Mouse (Mus musculus) midbrain, embryonic 13.5 days (tissue): ENCODE measurements around the gene Tbc1d9b. TPM values are rescaled to one million over a fixed set of nuclear protein-coding genes. Genes with fewer than 3 reads are reported as not detected.
"Not testable (repeated sequence)": the region's sequence is repeated elsewhere in the genome, so short reads cannot be mapped to it uniquely, and the experiment has no call there.

Experiments
- ATAC-seq: fragments of 200-750 bp; cut with Nextera tagmentation; 2 replicates; pipeline ENCODE4 v1.8.0; 2017; ENCODE audit warnings: mild to moderate bottlenecking, moderate TSS enrichment, moderate library complexity
- H3K27ac ChIP-seq: fragments of 300-500 bp; sonication (generic); 2 replicates; pipeline ENCODE4 v1.5.1; 2015; ENCODE audit warnings: inconsistent platforms, mild to moderate bottlenecking, moderate library complexity
- H3K27me3 ChIP-seq: fragments of 300-500 bp; sonication (generic); 2 replicates; pipeline ENCODE4 v1.6.1; 2015; ENCODE audit warnings: mild to moderate bottlenecking, inconsistent platforms
- H3K36me3 ChIP-seq: fragments of 300-500 bp; sonication (generic); 2 replicates; pipeline ENCODE4 v1.6.1; 2015; ENCODE audit warnings: mild to moderate bottlenecking, inconsistent platforms
- H3K4me1 ChIP-seq: fragments of 300-500 bp; sonication (generic); replicated peaks from 2 replicates; pipeline ENCODE4 v1.6.1; 2015; ENCODE audit warnings: inconsistent platforms
- H3K4me2 ChIP-seq: fragments of 300-500 bp; sonication (generic); replicated peaks from 2 replicates; pipeline ENCODE4 v1.6.1; 2015; ENCODE audit warnings: moderate library complexity, mild to moderate bottlenecking, inconsistent platforms
- H3K4me3 ChIP-seq: fragments of 300-500 bp; sonication (generic); replicated peaks from 2 replicates; pipeline ENCODE4 v1.5.1; 2015; ENCODE audit warnings: mild to moderate bottlenecking, inconsistent platforms
- H3K9ac ChIP-seq: fragments of 300-500 bp; sonication (generic); replicated peaks from 2 replicates; pipeline ENCODE4 v1.6.1; 2015; ENCODE audit warnings: mild to moderate bottlenecking, inconsistent platforms
- H3K9me3 ChIP-seq: fragments of 300-500 bp; sonication (generic); 2 replicates; pipeline ENCODE4 v1.6.1; 2016; ENCODE audit warnings: mild to moderate bottlenecking, inconsistent platforms
- WGBS: fragments of 180-500 bp; shearing (Covaris S2); methylation state at CpG from one replicate; pipeline ENCODE4 v1.1.7; 2015; 5-methylcytosine and 5-hydroxymethylcytosine counted together
- polyA plus RNA-seq: library from polyadenylated mRNA; unstranded; fragments of >200 nt; fragmentation: Nextera tagmentation; extraction: Ambion mirVana; gene quantifications from 2 replicates; pipeline ENCODE4 v1.2.1, GENCODE M21; 2015

Tbc1d9b gene
- 36.8 and 39.9 TPM in 2 replicates for polyA plus RNA-seq

DNA sequence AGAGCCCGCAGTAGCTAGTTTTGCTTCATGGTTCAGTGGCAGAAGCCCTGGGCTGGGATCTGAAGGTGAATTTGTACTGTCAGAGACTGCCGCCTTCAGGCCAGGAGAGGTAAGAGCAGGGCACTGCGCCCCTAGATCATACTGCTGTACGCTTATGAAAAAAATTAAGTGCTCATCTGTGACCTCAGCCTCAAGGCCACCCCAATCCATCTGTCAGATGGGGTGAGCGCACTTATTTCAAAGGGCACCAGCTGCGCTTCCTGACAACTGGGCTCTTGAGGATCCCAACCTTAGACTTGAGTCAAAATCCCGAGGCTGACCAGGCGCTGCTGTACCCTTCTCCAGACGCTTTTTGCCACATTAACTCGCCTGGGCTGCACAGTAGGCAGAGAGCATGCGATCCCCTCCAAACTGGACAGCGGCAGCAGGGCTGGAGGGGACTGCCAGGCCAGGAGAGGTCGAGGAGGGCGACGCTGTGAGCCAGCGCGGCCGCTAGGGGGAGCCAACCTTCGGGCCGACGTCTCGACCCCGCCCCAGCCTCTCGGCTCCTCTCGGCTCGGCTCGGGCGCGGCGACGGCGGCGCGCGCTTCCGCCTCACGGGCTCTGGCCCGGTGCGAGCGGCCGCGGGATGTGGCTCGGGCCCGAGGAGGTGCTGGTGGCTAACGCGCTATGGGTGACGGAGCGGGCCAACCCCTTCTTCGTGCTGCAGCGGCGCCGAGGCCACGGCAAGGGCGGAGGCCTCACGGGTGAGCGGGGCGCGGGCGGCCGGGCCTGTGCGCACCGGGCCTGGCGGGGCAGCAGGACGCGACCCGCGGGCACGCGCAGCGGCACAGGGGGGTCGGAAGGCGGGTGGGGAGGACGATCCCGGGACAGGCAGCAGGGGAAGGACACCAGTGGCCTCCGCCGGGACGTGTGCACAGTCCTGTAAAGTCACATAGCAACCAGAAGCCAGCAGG is at the start of gene Tbc1d9b:
Tbc1d9b (plus strand) TSS at position 586 of the 956 bp plus-strand sequence.
- H3K4me3 ChIP-seq, result peak within 1 kb of the TSS; percentile 86
- peak within 1 kb of the TSS; percentile 99 for H3K9ac ChIP-seq
- no peaks in the 10 kb centered on the region for H3K27me3 ChIP-seq
- peak within 1 kb of the TSS; percentile 94 for H3K27ac ChIP-seq
- H3K4me1 ChIP-seq, result peaks cover 20% of the 10 kb centered on the region
- no peaks in the 10 kb centered on the region for H3K9me3 ChIP-seq
- peaks cover 8% of the 10 kb centered on the region for H3K36me3 ChIP-seq
- under 1% methylated on average over 57 of the region's 77 CpGs for WGBS
- peak within 1 kb of the TSS; percentile 86 for H3K4me2 ChIP-seq
- ATAC-seq, result peak; percentile 95

DNA sequence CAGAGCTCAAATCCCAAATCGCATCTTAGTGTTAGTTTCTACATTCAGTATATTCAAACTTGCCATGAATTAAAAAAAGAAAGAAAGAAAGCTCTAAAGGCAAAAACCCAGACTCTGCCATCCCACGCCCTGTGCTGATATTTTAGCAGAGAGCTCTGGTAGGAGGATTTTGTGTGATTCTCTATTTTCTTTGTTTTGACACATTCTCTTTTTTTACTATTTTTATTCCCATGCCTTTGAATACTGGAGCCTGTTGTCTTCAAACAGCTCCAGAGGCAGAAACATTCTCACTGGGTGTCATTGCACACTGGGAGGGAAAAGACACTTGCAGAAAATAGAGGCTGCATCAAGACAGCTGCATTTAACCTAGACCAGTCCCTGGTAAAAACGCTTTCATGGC is 45.0 kb upstream of the Tbc1d9b start:
- H3K4me1 ChIP-seq, result peaks cover 22% of the 10 kb centered on the region
- H3K36me3 ChIP-seq, result peaks cover 45% of the 10 kb centered on the region
- no peak overlapping the region for H3K4me3 ChIP-seq
- no peaks in the 10 kb centered on the region for H3K9me3 ChIP-seq
- no peak overlapping the region for H3K27ac ChIP-seq
- no peak overlapping the region for H3K9ac ChIP-seq
- H3K27me3 ChIP-seq, result no peaks in the 10 kb centered on the region
- no peak overlapping the region for H3K4me2 ChIP-seq
- ATAC-seq, result no peak
- WGBS, result 90% methylated on average over 3 of the region's 3 CpGs

DNA sequence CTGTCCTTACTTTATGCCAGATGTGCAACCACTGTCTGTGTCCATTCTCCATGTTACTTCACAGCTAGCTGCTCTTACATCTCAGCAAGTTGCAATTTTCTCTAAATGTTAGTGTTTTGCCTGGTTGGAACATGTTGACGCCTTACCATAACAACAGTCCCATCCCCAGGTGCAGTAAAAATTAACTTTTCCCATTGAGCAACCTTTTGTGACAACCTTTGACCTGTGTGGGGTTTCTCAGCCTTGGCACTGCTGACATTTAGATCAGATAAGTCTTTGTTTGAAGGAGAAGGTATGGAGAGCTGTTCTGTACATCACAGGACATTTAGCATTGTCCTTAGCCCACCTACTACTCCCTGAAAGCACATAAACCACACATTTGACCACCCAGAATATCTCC is 41.4 kb upstream of the Tbc1d9b start:
- Histone ChIP-seq H3K4me3 (no peak overlapping the region), H3K27ac (no peak overlapping the region), H3K9me3 (no peaks in the 10 kb centered on the region), H3K4me1 (peaks cover 29% of the 10 kb centered on the region), H3K36me3 (peaks cover 69% of the 10 kb centered on the region), H3K4me2 (no peak overlapping the region), H3K9ac (no peak overlapping the region), H3K27me3 (no peaks in the 10 kb centered on the region)
- WGBS, result 89% methylated on average over 1 of the region's 1 CpGs
- ATAC-seq, result no peak

DNA sequence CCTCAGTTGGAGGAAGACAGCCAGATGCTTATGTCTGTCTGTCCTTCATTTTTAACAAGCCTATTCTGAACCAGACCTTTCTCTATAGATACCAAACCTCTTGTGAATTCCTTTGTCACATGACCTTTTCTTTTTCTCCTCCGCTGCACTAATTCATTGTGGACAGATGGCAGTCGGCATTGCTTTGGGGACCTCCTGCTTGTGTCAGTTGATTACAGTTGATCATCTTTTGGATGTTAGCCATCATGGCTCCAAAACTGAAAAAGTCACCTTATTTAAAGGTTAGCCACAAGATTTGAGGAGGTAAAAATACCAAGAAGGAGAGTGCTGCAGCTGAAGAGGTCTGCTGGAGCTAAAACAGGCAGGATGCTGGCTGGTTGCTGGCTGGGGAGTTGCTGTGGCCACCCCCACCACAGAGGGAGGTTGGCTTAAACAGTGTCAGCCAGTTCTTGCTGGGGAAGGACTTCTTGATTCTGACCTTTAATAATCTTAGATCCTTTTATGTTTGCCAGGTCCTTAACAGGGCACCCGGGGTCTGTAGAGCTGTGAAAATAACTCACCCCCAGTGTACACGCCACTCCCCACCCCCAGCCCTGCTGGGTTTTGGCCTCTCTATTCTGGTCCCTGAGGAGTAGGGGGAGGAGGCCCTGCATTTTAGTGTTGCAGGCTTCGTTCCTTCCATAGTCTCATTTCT is 40.1 kb upstream of the Tbc1d9b start:
- ATAC-seq, result peak; percentile 53; the same call in 1 of the 2 replicates
- Histone ChIP-seq H3K4me1 (peaks cover 25% of the 10 kb centered on the region), H3K4me2 (no peak overlapping the region), H3K27me3 (no peaks in the 10 kb centered on the region), H3K9me3 (no peaks in the 10 kb centered on the region), H3K36me3 (peaks cover 75% of the 10 kb centered on the region), H3K27ac (peak overlapping the region; percentile 27), H3K4me3 (no peak overlapping the region), H3K9ac (no peak overlapping the region)
- WGBS, result 41% methylated on average over 5 of the region's 5 CpGs

DNA sequence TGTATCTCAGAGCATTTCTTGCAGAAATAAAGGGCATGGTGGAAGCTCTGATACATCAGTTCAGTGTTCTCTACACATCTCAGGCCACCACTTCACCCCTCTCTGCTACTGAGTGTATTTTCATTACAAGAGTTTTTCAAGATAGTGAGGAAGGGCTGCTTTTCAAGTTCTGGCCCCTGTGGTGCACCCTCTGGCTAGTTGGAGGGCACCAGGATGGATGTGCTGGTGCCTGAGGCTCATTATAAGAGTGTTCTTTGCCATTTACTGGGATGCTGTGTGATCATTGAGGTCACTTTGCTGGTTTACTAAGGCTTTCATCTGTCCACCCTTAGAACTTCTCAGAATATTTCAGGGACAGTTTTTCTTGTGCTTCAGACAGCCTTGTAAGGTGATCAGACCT is 39.5 kb upstream of the Tbc1d9b start:
- H3K36me3 ChIP-seq, result peaks cover 75% of the 10 kb centered on the region
- peak; percentile 37; the same call in 1 of the 2 replicates for ATAC-seq
- H3K4me1 ChIP-seq, result peaks cover 25% of the 10 kb centered on the region
- no peaks in the 10 kb centered on the region for H3K27me3 ChIP-seq
- no peak overlapping the region for H3K4me3 ChIP-seq
- no peak overlapping the region for H3K4me2 ChIP-seq
- H3K9me3 ChIP-seq, result no peaks in the 10 kb centered on the region
- H3K27ac ChIP-seq, result peak overlapping the region; percentile 27; the same call in 1 of the 2 replicates
- no peak overlapping the region for H3K9ac ChIP-seq

DNA sequence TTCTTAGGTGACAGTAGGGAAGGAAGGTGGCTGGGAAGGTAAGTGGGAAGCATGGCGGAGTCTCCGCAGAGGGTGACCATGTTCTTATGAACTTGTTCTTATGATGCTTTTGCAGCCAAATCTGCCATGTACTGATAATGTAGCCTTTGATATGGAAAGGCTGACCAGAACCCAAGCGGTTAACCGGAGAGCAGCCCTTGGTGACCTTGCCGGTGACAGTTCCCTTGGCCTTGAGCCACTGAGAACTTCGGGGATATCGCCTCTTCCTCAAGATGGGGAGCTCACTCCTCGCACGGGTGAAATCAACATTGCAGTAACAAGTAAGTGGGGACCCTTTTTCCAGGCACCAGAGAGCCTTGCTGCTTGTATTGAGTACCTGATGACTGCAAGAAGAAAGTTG is 35.5 kb upstream of the Tbc1d9b start:
- Histone ChIP-seq H3K9me3 (no peaks in the 10 kb centered on the region), H3K4me1 (peaks cover 13% of the 10 kb centered on the region), H3K9ac (no peak overlapping the region), H3K27me3 (no peaks in the 10 kb centered on the region), H3K27ac (no peak overlapping the region), H3K4me2 (no peak overlapping the region), H3K4me3 (no peak overlapping the region), H3K36me3 (peaks cover 74% of the 10 kb centered on the region)
- WGBS, result 94% methylated on average over 9 of the region's 9 CpGs
- ATAC-seq, result no peak

DNA sequence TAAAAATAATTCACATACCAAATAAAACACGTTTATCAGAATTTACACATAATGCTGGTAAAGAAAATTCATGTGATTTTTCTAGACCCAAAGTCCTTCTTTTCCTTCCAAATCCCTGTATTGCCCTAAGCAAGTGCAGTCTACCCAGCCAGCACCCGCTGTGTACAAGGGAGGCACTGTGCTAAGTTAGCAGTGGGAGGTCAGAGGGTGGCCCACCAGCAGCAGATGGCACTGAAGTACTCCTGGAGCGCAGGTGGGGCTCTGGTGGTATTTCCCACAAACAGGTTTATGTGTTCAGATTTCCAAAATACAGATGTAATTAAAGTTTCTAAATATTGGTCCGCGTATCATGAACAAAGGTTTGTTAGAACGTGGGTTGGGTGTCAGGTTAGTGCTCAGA is 34.1 kb upstream of the Tbc1d9b start:
- 94% methylated on average over 6 of the region's 6 CpGs for WGBS
- no peak overlapping the region for H3K4me3 ChIP-seq

DNA sequence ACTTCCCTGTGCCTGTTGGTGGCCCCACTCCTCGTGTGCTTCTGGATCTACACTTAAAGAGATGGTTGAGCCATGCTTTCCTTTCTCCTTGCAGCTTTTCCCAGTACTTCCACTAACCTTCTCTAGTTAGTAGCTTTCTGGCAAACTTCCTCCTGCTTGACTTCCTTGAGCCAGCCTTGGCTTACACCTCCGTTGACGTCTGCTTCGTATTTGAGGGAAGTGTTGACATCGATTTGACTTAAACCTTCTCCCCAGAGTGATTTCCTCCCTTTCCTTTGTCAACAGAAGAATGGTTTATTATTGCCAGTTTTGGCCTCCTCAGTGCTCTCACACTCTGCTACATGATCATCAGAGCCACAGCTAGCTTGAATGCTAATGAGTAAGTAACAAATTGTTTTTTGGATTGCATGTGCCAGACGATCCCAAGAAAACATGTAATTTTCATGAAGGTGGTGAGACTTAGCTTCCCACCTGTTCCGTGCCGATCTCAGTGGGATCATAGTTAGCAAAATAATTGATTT is 32.2 kb upstream of the Tbc1d9b start:
- Histone ChIP-seq H3K9me3 (no peaks in the 10 kb centered on the region), H3K9ac (no peak overlapping the region), H3K27me3 (no peaks in the 10 kb centered on the region), H3K4me3 (no peak overlapping the region), H3K36me3 (peaks cover 49% of the 10 kb centered on the region), H3K4me1 (no peaks in the 10 kb centered on the region), H3K4me2 (no peak overlapping the region), H3K27ac (no peak overlapping the region)
- WGBS, result 88% methylated on average over 8 of the region's 8 CpGs
- no peak for ATAC-seq

More for the DNA sequence above, 34.1 kb upstream of the Tbc1d9b start:
- peaks cover 62% of the 10 kb centered on the region for H3K36me3 ChIP-seq
- H3K9me3 ChIP-seq, result no peaks in the 10 kb centered on the region
- no peak overlapping the region for H3K27ac ChIP-seq
- no peaks in the 10 kb centered on the region for H3K4me1 ChIP-seq
- no peak for ATAC-seq
- no peak overlapping the region for H3K9ac ChIP-seq
- H3K27me3 ChIP-seq, result no peaks in the 10 kb centered on the region
- H3K4me2 ChIP-seq, result no peak overlapping the region

DNA sequence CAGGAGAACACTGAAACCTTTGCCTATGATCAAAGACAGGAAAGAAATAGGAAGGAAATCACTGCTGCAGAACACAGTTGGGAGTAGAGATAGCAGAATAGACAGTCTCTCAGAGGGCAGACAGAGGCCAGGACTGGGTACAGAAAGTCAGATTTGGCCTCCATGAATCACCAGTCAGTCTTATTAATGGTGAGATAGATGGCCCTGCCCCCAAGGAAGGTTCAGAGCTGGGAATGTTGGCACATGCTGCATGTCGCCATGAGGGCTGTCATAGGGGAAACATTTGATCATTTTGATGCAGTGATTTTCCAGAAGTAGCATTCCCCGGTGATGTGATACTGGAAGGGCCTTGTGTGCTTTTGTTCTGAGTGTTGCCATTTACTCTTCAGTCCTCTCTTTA is 31.5 kb upstream of the Tbc1d9b start:
- WGBS, result 93% methylated on average over 2 of the region's 2 CpGs
- Histone ChIP-seq H3K4me1 (no peaks in the 10 kb centered on the region), H3K9ac (no peak overlapping the region), H3K9me3 (no peaks in the 10 kb centered on the region), H3K27ac (no peak overlapping the region), H3K4me2 (no peak overlapping the region), H3K27me3 (no peaks in the 10 kb centered on the region), H3K36me3 (peaks cover 49% of the 10 kb centered on the region), H3K4me3 (no peak overlapping the region)
- no peak for ATAC-seq

DNA sequence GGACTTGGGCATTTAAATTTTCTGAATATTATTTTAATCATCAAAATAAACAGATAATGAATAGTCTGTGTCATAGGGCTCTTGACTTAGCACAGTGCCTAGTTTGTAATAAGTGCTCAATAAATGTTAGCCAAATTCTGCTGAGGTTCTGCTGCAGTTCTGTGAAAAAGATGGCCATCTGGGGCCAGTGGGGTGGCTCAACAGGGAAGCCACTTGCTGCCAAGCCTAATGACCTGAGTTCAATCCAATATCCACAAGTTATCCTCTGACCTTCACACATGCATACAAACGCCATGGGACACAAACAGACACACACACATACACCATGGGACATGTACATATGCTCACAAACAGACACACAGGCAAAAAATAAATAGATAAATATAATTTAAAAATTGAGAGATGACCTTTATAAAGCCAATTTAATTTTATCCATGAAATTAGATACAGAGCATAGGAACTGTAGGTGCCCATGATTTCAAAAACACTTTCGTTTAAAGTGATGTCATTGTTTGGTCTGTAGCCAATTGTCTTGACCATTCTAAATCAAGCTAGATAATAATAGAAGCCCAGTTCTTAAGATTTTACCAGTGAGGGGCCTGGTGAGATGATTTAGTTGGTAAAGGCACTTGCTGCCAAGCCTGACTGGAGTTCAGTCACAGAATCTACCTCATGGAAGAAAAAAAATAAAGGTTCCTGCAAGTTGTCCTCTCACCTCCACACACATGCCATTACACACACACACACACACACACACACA is 30.5 kb upstream of the Tbc1d9b start:
- H3K9ac ChIP-seq, result no peak overlapping the region
- no peak overlapping the region for H3K4me2 ChIP-seq
- no peaks in the 10 kb centered on the region for H3K9me3 ChIP-seq
- peaks cover 45% of the 10 kb centered on the region for H3K36me3 ChIP-seq
- no peak overlapping the region for H3K4me3 ChIP-seq
- no peak overlapping the region for H3K27ac ChIP-seq
- H3K4me1 ChIP-seq, result no peaks in the 10 kb centered on the region
- no peak for ATAC-seq
- no peaks in the 10 kb centered on the region for H3K27me3 ChIP-seq
- WGBS, result 97% methylated on average over 2 of the region's 2 CpGs

DNA sequence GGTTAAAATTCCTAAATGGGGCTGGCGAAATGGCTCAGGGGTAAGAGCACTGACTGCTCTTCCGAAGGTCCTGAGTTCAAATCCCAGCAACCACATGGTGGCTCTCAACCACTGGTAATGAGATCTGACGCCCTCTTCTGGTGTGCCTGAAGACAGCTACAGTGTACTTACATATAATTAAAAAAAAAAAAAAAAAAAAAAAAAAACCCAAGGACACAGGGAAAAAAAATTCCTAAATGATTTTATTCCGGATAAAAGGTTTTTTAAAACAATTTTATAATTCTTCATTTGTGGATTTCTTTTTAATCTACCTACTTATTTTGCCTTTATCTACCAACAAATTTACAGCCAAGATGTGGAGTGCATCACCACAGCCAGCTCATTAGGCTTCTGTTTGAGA is 29.2 kb upstream of the Tbc1d9b start:
- not testable (repeated sequence) for H3K4me3 ChIP-seq, H3K27me3 ChIP-seq, H3K9me3 ChIP-seq, H3K27ac ChIP-seq, ATAC-seq, H3K4me2 ChIP-seq, H3K4me1 ChIP-seq, H3K9ac ChIP-seq
- 93% methylated on average over 4 of the region's 4 CpGs for WGBS
- H3K36me3 ChIP-seq, result peaks cover 39% of the 10 kb centered on the region
